Mouse (Mus musculus): ENCODE measurements at regions not wholly inside any gene's neighbourhood (a gene's known extent, or its start where the extent isn't known, plus 50 kb on each side); places are given as distances from the start of the nearest gene placed in this dataset.

GRCm38 (mm10) chr12:73830122-73830521 is 71.1 kb upstream of the Hif1a start:
- peak overlapping the region; percentile 73; the same call in 1 of the 2 replicates for H3K27ac ChIP-seq (ENCODE audit: low read length)
- ATAC-seq = no peak
- 63% methylated on average over 7 of the region's 7 CpGs for WGBS

GRCm38 (mm10) chr12:73830551-73831203 is 70.5 kb upstream of the Hif1a start:
- Histone ChIP-seq H3K27ac (ENCODE audit: low read length) (peak overlapping the region; percentile 73), H3K4me2 (ENCODE audit: low read length) (no peak overlapping the region), H3K4me3 (ENCODE audit: low read depth, low read length) (no peak overlapping the region), H3K9ac (ENCODE audit: low read depth, low read length) (no peak overlapping the region), H3K9me3 (replicated peaks; ENCODE audit: control insufficient read depth, low read length, poor library complexity, severe bottlenecking) (no peaks in the 10 kb centered on the region), H3K36me3 (ENCODE audit: control insufficient read depth, insufficient read depth, low read length) (no peaks in the 10 kb centered on the region), H3K4me1 (ENCODE audit: control insufficient read depth, insufficient read depth, low read length) (peaks cover 13% of the 10 kb centered on the region), H3K27me3 (ENCODE audit: control insufficient read depth, insufficient read depth, low read depth, low read length) (no peaks in the 10 kb centered on the region)
- 58% methylated on average over 10 of the region's 10 CpGs for WGBS
- ATAC-seq = peak; percentile 75

More at GRCm38 (mm10) chr12:73830122-73830521, 71.1 kb upstream of the Hif1a start:
- no peaks in the 10 kb centered on the region for H3K9me3 ChIP-seq (replicated peaks; ENCODE audit: control insufficient read depth, low read length, poor library complexity, severe bottlenecking)
- H3K4me2 ChIP-seq (ENCODE audit: low read length) = no peak overlapping the region
- no peaks in the 10 kb centered on the region for H3K36me3 ChIP-seq (ENCODE audit: control insufficient read depth, insufficient read depth, low read length)
- H3K4me1 ChIP-seq (ENCODE audit: control insufficient read depth, insufficient read depth, low read length) = peaks cover 13% of the 10 kb centered on the region
- no peak overlapping the region for H3K4me3 ChIP-seq (ENCODE audit: low read depth, low read length)
- H3K9ac ChIP-seq (ENCODE audit: low read depth, low read length) = no peak overlapping the region
- H3K27me3 ChIP-seq (ENCODE audit: control insufficient read depth, insufficient read depth, low read depth, low read length) = no peaks in the 10 kb centered on the region

GRCm38 (mm10) chr12:73831204-73831595 is 70.0 kb upstream of the Hif1a start:
- Histone ChIP-seq H3K4me1 (ENCODE audit: control insufficient read depth, insufficient read depth, low read length) (peaks cover 13% of the 10 kb centered on the region), H3K9me3 (replicated peaks; ENCODE audit: control insufficient read depth, low read length, poor library complexity, severe bottlenecking) (no peaks in the 10 kb centered on the region), H3K27ac (ENCODE audit: low read length) (peak overlapping the region; percentile 73), H3K4me2 (ENCODE audit: low read length) (peak overlapping the region; percentile 37), H3K36me3 (ENCODE audit: control insufficient read depth, insufficient read depth, low read length) (no peaks in the 10 kb centered on the region), H3K4me3 (ENCODE audit: low read depth, low read length) (no peak overlapping the region), H3K9ac (ENCODE audit: low read depth, low read length) (peak overlapping the region; percentile 54), H3K27me3 (ENCODE audit: control insufficient read depth, insufficient read depth, low read depth, low read length) (no peaks in the 10 kb centered on the region)
- WGBS = 19% methylated on average over 7 of the region's 7 CpGs
- peak; percentile 85 for ATAC-seq

DNA sequence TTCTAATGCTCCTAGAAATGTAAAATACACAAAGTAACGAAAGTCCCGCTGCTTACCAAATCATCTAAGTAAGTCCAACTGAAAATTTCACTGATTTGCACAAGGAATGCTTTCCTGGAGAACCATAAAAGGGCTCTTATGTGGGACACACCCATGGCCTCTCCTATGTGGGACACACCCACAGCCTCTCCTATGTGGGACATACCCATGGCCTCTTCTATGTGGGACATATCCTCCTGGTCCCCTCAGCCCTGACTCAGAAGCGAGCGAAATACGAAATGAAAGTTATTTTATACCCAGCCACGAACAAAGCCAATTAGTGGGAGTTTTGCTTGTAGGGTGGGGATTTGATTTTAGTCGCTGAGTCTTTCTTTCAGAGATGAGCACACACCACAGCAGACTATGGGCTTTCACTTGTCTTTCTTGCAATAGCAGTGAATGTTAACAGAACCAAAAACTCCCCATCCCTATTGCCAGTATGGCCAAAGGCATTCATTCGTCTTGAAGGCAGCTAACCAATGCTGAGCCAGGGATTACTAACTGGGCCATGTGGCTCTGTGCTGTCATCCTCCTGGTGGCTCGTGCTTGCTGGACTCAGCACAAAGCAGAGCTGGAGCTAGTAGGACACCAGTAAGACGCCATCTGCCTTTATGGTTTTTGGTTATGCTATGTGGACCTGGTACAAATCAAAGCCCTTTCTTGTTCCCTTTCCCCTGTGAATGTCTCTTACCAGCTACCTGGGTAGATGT is 69.4 kb upstream of the Hif1a start:
- peak; percentile 58; the same call in 1 of the 2 replicates for ATAC-seq
- Histone ChIP-seq H3K4me1 (ENCODE audit: control insufficient read depth, insufficient read depth, low read length) (peaks cover 13% of the 10 kb centered on the region), H3K36me3 (ENCODE audit: control insufficient read depth, insufficient read depth, low read length) (no peaks in the 10 kb centered on the region), H3K27me3 (ENCODE audit: control insufficient read depth, insufficient read depth, low read depth, low read length) (no peaks in the 10 kb centered on the region), H3K9me3 (replicated peaks; ENCODE audit: control insufficient read depth, low read length, poor library complexity, severe bottlenecking) (no peaks in the 10 kb centered on the region), H3K27ac (ENCODE audit: low read length) (peak overlapping the region; percentile 73), H3K4me2 (ENCODE audit: low read length) (peak overlapping the region; percentile 12; the same call in 1 of the 2 replicates), H3K9ac (ENCODE audit: low read depth, low read length) (no peak overlapping the region; the same call in 1 of the 2 replicates), H3K4me3 (ENCODE audit: low read depth, low read length) (no peak overlapping the region)
- 72% methylated on average over 10 of the region's 10 CpGs for WGBS

DNA sequence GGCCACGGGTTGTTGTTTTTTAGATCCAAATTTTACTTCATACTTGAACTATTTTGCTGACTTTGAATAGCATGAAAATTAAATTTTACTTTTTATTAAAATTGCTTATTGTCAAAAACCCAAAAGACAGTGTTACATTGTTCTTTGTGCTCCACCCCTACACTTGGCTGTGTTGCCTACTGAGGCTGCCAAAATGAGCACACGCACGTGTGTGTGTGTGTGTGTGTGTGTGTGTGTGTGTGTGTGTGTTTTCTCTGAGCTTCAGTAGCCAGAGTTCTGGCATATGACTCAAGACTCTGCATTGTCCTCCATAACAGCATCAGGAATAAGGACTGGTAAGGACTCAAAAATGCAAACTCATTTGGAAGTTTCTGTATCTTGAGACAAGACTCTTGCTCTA is 68.4 kb upstream of the Hif1a start:
- Histone ChIP-seq H3K4me1 (ENCODE audit: control insufficient read depth, insufficient read depth, low read length) (peaks cover 13% of the 10 kb centered on the region), H3K9me3 (replicated peaks; ENCODE audit: control insufficient read depth, low read length, poor library complexity, severe bottlenecking) (no peaks in the 10 kb centered on the region), H3K27me3 (ENCODE audit: control insufficient read depth, insufficient read depth, low read depth, low read length) (no peaks in the 10 kb centered on the region), H3K27ac (ENCODE audit: low read length) (no peak overlapping the region), H3K4me2 (ENCODE audit: low read length) (no peak overlapping the region), H3K36me3 (ENCODE audit: control insufficient read depth, insufficient read depth, low read length) (no peaks in the 10 kb centered on the region), H3K9ac (ENCODE audit: low read depth, low read length) (no peak overlapping the region), H3K4me3 (ENCODE audit: low read depth, low read length) (no peak overlapping the region)
- ATAC-seq = no peak
- 89% methylated on average over 3 of the region's 3 CpGs for WGBS

- H3K4me2 ChIP-seq (ENCODE audit: low read length) = no peak overlapping the region
- H3K4me1 ChIP-seq (ENCODE audit: control insufficient read depth, insufficient read depth, low read length) = peaks cover 7% of the 10 kb centered on the region
- H3K27ac ChIP-seq (ENCODE audit: low read length) = no peak overlapping the region
- no peaks in the 10 kb centered on the region for H3K36me3 ChIP-seq (ENCODE audit: control insufficient read depth, insufficient read depth, low read length)
- H3K9ac ChIP-seq (ENCODE audit: low read depth, low read length) = no peak overlapping the region
- no peaks in the 10 kb centered on the region for H3K9me3 ChIP-seq (replicated peaks; ENCODE audit: control insufficient read depth, low read length, poor library complexity, severe bottlenecking)
- no peak for ATAC-seq
- H3K27me3 ChIP-seq (ENCODE audit: control insufficient read depth, insufficient read depth, low read depth, low read length) = no peaks in the 10 kb centered on the region
- no peak overlapping the region for H3K4me3 ChIP-seq (ENCODE audit: low read depth, low read length)
Measured at GRCm38 (mm10) chr12:73836132-73836531, 65.0 kb upstream of the Hif1a start.

- H3K4me3 ChIP-seq (ENCODE audit: low read depth, low read length) = no peak overlapping the region
- no peaks in the 10 kb centered on the region; the same call in 1 of the 2 replicates for H3K4me1 ChIP-seq (ENCODE audit: control insufficient read depth, insufficient read depth, low read length)
- H3K9me3 ChIP-seq (replicated peaks; ENCODE audit: control insufficient read depth, low read length, poor library complexity, severe bottlenecking) = no peaks in the 10 kb centered on the region
- no peak overlapping the region for H3K9ac ChIP-seq (ENCODE audit: low read depth, low read length)
- no peak overlapping the region for H3K4me2 ChIP-seq (ENCODE audit: low read length)
- no peaks in the 10 kb centered on the region for H3K36me3 ChIP-seq (ENCODE audit: control insufficient read depth, insufficient read depth, low read length)
- 100% methylated on average over 1 of the region's 1 CpGs for WGBS
- no peak overlapping the region for H3K27ac ChIP-seq (ENCODE audit: low read length)
- ATAC-seq = no peak
- no peaks in the 10 kb centered on the region for H3K27me3 ChIP-seq (ENCODE audit: control insufficient read depth, insufficient read depth, low read depth, low read length)
Measured at GRCm38 (mm10) chr12:73837036-73837435, 64.1 kb upstream of the Hif1a start.

DNA sequence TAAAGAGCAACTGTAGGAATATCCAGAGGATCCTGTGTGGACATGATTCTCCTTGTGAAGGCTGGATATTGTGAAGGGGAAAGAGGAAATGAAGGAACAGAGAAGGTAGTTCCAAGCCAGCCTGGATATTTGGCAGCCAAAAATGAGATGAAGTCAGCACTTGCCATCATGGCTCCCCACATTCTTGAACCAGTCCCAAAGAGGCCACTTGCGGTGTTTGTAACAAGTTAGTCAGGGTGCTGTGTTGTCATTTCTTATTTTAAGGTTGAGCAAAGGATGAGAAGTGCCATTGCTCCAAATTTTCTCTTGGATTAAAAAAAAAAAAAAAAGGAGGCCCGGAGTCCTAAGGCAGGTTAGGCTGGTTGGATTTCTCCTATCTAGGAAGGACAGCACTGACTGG is 63.3 kb upstream of the Hif1a start:
- Histone ChIP-seq H3K27me3 (ENCODE audit: control insufficient read depth, insufficient read depth, low read depth, low read length) (no peaks in the 10 kb centered on the region), H3K27ac (ENCODE audit: low read length) (no peak overlapping the region), H3K4me3 (ENCODE audit: low read depth, low read length) (no peak overlapping the region), H3K36me3 (ENCODE audit: control insufficient read depth, insufficient read depth, low read length) (no peaks in the 10 kb centered on the region), H3K9ac (ENCODE audit: low read depth, low read length) (no peak overlapping the region), H3K4me2 (ENCODE audit: low read length) (no peak overlapping the region), H3K4me1 (ENCODE audit: control insufficient read depth, insufficient read depth, low read length) (no peaks in the 10 kb centered on the region), H3K9me3 (replicated peaks; ENCODE audit: control insufficient read depth, low read length, poor library complexity, severe bottlenecking) (no peaks in the 10 kb centered on the region)
- WGBS = 95% methylated on average over 2 of the region's 2 CpGs
- ATAC-seq = no peak

GRCm38 (mm10) chr12:73838330-73838729 is 62.8 kb upstream of the Hif1a start:
- no peak for ATAC-seq
- H3K27ac ChIP-seq (ENCODE audit: low read length) = no peak overlapping the region
- H3K4me2 ChIP-seq (ENCODE audit: low read length) = no peak overlapping the region
- H3K4me3 ChIP-seq (ENCODE audit: low read depth, low read length) = no peak overlapping the region
- H3K36me3 ChIP-seq (ENCODE audit: control insufficient read depth, insufficient read depth, low read length) = no peaks in the 10 kb centered on the region
- no peak overlapping the region for H3K9ac ChIP-seq (ENCODE audit: low read depth, low read length)
- 90% methylated on average over 10 of the region's 10 CpGs for WGBS
- no peaks in the 10 kb centered on the region for H3K9me3 ChIP-seq (replicated peaks; ENCODE audit: control insufficient read depth, low read length, poor library complexity, severe bottlenecking)
- no peaks in the 10 kb centered on the region for H3K27me3 ChIP-seq (ENCODE audit: control insufficient read depth, insufficient read depth, low read depth, low read length)
- H3K4me1 ChIP-seq (ENCODE audit: control insufficient read depth, insufficient read depth, low read length) = no peaks in the 10 kb centered on the region
